Mouse (Mus musculus): Measurements from ENCODE around the gene Zer1.

Zer1 gene

GRCm38 (mm10) chr2:30128789-30129188 is 4.4 kb upstream of the Zer1 start:
- DNase-seq (ENCODE audit: low spot score in 2 of 2) = no peak

DNA sequence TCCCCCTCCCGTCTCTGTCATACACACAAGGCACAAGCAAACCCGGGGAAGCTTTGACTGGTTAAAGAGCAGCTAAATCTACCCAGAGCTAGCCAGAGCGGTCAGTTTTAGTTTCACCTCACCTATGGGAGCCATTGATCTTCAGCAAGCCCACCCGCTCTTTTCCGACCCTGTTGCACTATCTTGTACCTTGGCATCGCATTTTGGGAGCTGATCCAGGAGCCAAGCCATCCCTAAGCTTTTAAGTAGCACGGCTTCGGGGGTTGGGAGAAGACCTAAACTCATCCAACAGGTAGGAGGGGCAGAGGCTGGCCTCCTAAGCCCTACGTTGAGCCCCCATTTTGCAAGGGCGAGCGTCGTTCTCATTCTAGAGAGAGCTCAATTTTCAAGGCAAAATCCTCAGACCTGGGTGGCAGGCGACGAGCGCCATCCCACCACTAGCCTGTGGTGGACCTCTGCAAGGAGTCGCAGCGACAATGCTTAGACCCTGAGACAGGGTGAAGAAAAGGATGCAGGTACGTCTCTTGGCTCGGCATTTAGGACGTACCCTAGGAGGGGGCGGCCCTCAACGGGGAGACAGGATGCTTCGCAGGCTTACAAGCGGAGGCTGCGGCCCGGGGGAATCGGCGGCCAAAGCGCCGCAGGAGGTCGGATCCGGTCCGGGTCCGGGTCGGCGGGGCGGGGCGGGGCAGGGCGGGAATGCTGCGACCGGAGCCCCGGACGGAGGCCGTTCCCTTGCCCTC is 485 bp downstream of the Zer1 start:
- DNase-seq (ENCODE audit: low spot score in 2 of 2) = peak in 1 of 2 experiments; percentile 27

DNA sequence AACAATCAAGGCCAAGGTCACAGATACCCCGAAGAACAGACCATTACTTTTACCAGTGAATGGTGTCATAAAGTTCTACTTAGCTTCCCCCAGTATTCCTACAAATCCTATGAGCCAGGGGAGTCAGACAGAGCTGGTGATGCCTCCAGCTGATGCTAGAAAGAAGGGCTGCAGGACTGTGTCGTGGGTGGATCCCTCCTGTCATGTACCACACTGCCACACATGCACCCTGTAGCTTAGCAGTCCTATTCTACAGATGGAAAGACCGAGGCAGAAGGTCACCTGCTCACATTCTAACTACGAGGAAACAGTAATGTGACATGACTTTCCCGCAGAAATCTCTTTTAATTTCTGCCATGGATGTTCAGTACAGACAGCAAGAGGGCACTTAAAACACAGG is 1.6 kb downstream of the Zer1 start:
- DNase-seq (ENCODE audit: low spot score in 2 of 2) = no peak

GRCm38 (mm10) chr2:30120269-30120668 is 4.1 kb downstream of the Zer1 start:
- DNase-seq (ENCODE audit: low spot score in 2 of 2) = no peak

DNA sequence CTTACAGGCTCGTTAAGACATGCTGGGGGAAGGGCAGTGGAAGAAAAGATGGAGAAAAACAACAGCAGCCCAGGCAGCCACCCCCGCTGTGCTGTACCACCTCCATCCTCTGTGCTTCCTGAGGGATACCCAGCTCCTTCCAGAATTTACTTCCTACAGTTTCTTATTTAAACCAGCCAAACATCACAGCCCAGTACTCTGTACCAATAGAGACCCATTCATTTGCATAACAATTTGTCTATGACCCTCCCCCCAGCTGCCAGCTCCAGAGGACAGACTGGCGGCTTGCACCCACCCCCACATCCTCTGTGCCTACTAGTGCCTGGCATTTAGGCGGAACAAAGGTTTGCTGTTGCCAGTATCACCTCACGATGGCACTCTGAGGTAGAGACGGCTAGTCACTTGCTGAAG is 4.7 kb downstream of the Zer1 start:
- peak; percentile 44 to 53 for DNase-seq (ENCODE audit: low spot score in 2 of 2)

- DNase-seq (ENCODE audit: low spot score in 2 of 2) = no peak
These were observed 11.8 kb downstream of the Zer1 start for GRCm38 (mm10) chr2:30112564-30112963.

GRCm38 (mm10) chr2:30111500-30111899 is 12.9 kb downstream of the Zer1 start:
- no peak for DNase-seq (ENCODE audit: low spot score in 2 of 2)

DNA sequence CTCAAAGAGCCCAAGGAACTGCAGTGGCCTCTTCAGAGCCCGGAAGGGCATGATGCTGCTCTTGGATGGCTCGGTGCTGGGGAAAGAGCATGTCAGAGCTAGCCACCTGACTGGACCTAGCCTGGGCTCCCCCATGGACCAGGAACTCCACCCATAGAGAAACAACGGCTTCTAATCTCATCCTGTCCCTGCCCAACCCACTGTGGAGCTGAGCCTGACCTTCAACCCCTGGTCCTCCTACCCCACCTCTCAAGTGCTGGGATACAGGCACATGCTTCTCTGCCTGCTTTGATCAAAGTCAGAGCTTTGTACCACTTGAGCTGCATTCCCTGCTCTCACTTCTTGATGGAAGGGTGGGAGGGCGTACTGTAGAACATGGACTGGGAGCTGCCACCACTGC is 16.1 kb downstream of the Zer1 start:
- no peak for DNase-seq (ENCODE audit: low spot score in 2 of 2)

GRCm38 (mm10) chr2:30107646-30108045 is 16.7 kb downstream of the Zer1 start:
- DNase-seq (ENCODE audit: low spot score in 2 of 2) = no peak

DNA sequence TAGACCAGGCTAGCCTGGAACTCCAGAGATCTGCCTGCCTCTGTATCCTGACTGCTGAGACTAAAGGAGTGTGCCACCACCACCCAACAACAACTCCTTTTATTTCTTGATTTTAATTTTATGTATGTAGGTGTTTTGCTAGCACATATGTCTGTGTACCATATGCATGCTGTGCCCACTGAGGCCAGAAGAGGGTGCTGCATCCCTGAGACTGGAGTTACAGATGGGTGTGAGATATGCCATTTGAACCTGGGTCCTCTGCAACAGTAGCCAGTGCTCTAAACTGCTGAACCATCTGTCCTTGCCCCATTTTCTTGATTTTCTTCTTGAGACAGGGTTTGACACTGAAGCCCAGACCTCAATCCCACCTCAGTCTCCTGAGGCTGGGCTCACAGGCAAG is 18.0 kb downstream of the Zer1 start:
- DNase-seq (ENCODE audit: low spot score in 2 of 2) = no peak

- DNase-seq (ENCODE audit: low spot score in 2 of 2) = no peak
These were observed 24.2 kb downstream of the Zer1 start for GRCm38 (mm10) chr2:30100214-30100613.

DNA sequence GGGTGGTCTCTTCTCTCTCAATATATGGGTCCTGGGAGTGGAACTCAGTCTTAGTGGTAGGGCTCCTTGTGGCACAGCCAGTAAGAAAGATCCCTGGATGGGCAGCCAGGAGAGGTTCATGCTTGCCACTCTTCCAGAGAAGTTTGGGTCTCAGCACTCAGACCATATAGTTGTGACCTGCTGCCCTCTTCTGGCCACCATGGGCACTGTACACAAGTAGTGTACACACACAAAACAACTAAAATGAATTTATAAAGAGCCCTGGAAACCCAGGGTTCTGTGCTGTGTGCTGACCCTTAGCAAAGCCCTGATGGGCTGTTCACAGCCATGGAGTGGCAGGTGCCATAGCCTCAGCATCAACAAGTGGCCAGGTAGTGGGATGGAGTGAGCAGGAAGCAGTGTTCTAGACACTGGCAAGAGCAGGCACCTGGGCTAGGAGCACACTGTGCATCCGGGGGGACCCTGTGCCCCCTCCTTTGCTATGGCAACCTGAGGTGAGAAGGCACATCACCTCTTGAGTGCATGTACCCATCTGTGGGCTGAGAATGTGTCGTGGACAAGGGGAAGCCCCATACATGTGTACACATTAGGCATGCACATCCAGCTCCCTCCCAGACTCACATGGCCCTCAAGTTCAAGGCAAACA is 28.4 kb downstream of the Zer1 start:
- DNase-seq (ENCODE audit: low spot score in 2 of 2) = peak in 1 of 2 experiments; percentile 44

DNA sequence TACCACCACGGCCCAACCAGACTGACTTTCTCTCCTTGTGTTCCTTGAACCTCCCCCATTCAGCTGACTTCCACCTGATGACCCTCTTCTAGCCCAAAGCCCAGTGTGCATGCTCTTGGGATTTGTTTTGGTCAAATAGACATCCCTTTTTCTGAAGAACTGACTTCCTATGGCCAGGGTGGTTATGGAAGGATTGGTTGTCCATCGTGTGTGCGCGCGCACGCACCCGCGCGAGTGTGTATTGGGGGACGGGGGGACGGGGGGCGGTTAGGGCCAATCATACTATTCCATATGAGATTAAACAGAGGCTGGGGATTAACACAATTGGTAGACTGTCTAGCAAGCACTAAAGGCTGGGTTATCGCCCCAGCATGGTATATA is 30.2 kb downstream of the Zer1 start:
- no peak for DNase-seq (ENCODE audit: low spot score in 2 of 2)

DNA sequence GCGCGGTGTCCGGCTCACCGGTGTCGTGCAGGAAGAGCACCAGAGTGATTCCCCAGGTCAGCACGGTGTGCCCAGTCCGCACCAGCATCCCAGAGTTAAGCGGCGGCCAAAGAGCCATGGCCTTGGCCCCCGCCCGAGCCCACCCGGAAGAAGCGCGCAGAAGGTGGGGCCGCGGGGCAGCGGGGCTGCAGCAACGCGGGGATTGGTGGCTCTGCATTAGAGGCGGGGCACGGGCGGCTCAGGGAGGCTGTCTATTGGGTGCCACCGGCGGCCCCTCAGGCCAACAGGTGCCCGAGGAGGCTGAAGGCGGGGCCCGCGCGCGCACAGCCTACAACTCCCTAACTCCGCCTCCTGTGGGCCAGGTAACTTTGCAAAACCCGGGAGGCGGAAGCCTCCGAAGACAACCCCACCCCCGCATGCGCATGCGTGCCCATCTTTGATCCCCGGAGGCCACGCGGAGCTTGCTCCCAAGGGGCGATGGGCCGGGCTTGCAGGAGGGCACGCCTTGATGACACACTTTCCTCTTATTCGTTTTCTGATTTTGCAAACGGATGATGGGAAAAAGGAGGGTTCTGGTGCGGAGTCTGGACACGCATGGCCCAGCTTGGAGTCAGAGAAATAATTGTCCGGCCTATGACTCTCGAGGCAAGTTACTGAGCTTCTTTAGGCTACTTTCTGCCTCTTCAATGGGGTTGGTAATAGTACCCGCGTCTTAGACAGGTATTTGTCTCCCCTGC is 30.7 kb downstream of the Zer1 start, which contains the start of gene Zdhhc12:
Zdhhc12 (minus strand) TSS at position 178 of the 737 bp plus-strand sequence.
- peak; percentile 92 for DNase-seq (ENCODE audit: low spot score in 2 of 2)

DNA sequence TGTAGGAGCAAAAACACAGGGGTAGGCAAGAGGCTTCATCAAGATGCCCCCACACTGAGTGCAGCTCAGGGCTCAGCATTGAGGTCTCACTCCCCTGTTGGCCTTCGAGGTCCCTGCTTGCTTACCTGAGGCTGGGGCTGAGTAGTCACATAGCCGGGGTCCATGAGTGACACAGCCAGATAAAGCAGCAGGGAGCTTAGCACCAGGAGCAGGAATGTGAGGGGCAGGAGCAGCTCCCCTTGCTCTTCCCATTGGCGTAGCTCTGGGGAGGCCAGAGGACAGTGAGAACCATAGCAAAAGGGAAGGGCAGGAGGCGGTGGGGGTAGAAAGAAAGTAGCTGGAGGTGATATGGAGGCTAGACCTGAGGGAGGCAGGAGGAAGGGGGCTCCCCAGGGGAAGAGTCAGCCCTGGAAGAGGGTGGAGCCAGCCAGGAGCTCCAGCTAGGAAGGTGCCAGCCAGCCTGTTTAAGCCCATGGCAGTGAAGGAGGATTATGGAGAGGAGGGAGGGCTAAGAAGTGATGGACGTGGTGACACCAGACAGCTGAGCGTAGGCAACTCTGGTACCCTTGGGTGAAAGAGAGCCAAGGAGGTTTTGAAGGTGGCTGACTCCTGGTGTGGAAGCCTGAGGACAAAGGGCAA is 32.0 kb downstream of the Zer1 start:
- DNase-seq (ENCODE audit: low spot score in 2 of 2) = no peak

DNA sequence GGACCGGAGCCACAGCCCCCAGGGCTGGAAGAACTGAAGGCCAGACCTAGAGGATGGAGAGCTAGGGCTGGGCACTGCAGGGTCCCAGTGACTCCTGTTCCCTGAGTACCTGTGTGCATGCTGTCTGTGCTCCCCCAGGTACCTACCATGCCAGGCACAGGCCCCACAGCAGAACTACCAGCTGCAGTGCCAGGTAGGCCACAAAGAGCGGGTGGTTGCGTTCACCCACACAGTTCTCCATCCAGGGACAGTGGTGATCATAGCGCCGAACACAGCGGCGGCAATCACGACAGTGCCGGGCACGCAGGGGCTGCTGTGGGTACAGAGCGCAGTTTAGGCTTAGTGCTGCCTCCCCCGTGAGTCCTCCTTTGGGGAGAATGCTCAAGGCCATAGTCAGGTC is 32.9 kb downstream of the Zer1 start:
- DNase-seq (ENCODE audit: low spot score in 2 of 2) = no peak

DNA sequence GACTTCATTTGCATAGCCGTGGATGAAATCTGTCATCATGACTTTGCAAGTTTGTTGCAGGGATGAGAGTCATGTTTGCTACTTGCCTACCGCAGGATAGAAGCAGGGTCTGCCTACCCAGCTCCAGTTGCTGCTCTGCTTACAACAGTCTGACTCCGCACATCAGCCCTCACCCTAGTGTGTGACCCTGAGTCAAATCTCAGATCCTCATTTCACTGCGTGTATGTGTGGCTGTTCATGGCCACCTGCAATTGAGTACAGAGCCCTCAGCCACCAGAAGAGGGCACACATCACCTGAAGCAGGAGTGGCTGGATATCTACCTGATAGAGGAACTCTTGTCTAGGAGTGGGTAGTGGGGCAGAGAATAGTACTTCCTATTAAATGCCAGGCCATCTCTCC is 37.1 kb downstream of the Zer1 start:
- DNase-seq (ENCODE audit: low spot score in 2 of 2) = no peak

- no peak for DNase-seq (ENCODE audit: low spot score in 2 of 2)
These were observed 39.8 kb downstream of the Zer1 start for GRCm38 (mm10) chr2:30084632-30085031.

DNA sequence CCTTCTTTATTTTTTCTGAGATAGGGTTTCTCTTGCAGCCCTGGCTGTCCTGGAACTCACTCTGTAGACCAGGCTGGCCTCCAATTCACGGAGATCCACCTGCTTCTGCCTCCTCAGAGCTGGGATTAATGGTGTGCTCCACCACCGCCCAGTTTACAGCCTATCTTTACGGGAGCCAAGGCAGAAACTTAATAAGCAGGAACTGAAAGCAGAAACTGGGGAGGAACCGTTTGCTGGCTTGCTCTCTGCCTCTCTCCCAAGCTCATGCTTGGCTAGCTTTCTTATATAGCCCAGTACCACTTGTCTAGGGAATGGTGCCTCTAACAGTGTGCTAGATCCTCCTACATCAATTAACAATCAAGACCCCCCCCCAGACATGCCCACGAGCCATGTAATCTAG is 40.3 kb downstream of the Zer1 start:
- no peak for DNase-seq (ENCODE audit: low spot score in 2 of 2)

DNA sequence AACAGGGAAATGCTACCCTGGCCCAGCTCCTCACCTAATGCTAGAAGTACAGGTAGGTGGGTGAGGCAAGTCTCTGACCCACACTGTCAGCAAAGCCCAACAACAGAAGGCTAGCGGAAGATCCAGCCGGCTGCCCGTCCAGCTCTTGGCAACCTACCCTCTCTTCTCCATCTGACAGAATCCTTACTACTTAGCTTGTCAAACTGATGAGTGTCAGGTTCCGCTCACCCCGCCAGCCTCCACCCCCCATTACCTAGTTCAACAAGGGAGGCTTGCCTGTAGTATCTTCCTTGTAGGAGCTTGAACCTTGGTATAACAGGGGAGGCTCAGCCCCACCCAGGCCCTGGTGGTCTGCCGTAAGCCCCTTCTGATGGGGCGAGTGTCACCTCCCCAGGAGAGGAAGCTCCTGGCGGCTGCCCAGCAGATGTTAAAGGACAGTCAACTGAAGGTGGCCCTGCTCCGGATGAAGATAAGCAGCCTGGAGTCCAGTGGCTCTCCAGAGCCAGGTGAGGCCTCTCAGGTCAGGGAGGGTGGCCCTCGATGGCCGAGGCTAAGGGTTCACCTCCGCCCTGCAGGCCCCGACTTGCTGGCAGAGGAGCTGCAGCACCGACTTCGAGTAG is 44.1 kb downstream of the Zer1 start:
- DNase-seq (ENCODE audit: low spot score in 2 of 2) = no peak

GRCm38 (mm10) chr2:30078760-30079159 is 45.6 kb downstream of the Zer1 start:
- no peak for DNase-seq (ENCODE audit: low spot score in 2 of 2)

GRCm38 (mm10) chr2:30078349-30078712 is 46.1 kb downstream of the Zer1 start:
- no peak for DNase-seq (ENCODE audit: low spot score in 2 of 2)

Measured in frontal cortex, postnatal 14 days (tissue).